Mouse (Mus musculus): ENCODE data around the gene Epha4.

Gene Epha4

GRCm38 (mm10) chr1:77446438-77446837 is 68.5 kb downstream of the Epha4 start:
- no peak for DNase-seq (ENCODE audit: inconsistent age in 2 of 2, low spot score in 1 of 2)

GRCm38 (mm10) chr1:77444648-77445047 is 70.2 kb downstream of the Epha4 start:
- no peak for DNase-seq (ENCODE audit: inconsistent age in 2 of 2, low spot score in 1 of 2)

GRCm38 (mm10) chr1:77441987-77442386 is 72.9 kb downstream of the Epha4 start:
- no peak for DNase-seq (ENCODE audit: inconsistent age in 2 of 2, low spot score in 1 of 2)

- DNase-seq (ENCODE audit: inconsistent age in 2 of 2, low spot score in 1 of 2): no peak
Observed at GRCm38 (mm10) chr1:77441401-77441800, 73.5 kb downstream of the Epha4 start.

GRCm38 (mm10) chr1:77440512-77440911 is 74.4 kb downstream of the Epha4 start:
- no peak for DNase-seq (ENCODE audit: inconsistent age in 2 of 2, low spot score in 1 of 2)

GRCm38 (mm10) chr1:77439383-77440074 is 75.4 kb downstream of the Epha4 start:
- no peak for DNase-seq (ENCODE audit: inconsistent age in 2 of 2, low spot score in 1 of 2)

GRCm38 (mm10) chr1:77438639-77439038 is 76.2 kb downstream of the Epha4 start:
- DNase-seq (ENCODE audit: inconsistent age in 2 of 2, low spot score in 1 of 2): no peak

GRCm38 (mm10) chr1:77437881-77438610 is 76.8 kb downstream of the Epha4 start:
- DNase-seq (ENCODE audit: inconsistent age in 2 of 2, low spot score in 1 of 2): no peak

- DNase-seq (ENCODE audit: inconsistent age in 2 of 2, low spot score in 1 of 2): no peak
Observed at GRCm38 (mm10) chr1:77435045-77435444, 79.8 kb downstream of the Epha4 start.

- DNase-seq (ENCODE audit: inconsistent age in 2 of 2, low spot score in 1 of 2): no peak
Observed at GRCm38 (mm10) chr1:77433148-77433547, 81.7 kb downstream of the Epha4 start.

- DNase-seq (ENCODE audit: inconsistent age in 2 of 2, low spot score in 1 of 2): no peak
Observed at GRCm38 (mm10) chr1:77432489-77432888, 82.4 kb downstream of the Epha4 start.

- no peak for DNase-seq (ENCODE audit: inconsistent age in 2 of 2, low spot score in 1 of 2)
Observed at GRCm38 (mm10) chr1:77429174-77429573, 85.7 kb downstream of the Epha4 start.

GRCm38 (mm10) chr1:77426956-77427355 is 87.9 kb downstream of the Epha4 start:
- no peak for DNase-seq (ENCODE audit: inconsistent age in 2 of 2, low spot score in 1 of 2)

GRCm38 (mm10) chr1:77425171-77425570 is 89.7 kb downstream of the Epha4 start:
- DNase-seq (ENCODE audit: inconsistent age in 2 of 2, low spot score in 1 of 2): no peak

- DNase-seq (ENCODE audit: inconsistent age in 2 of 2, low spot score in 1 of 2): no peak
Observed at GRCm38 (mm10) chr1:77421081-77421480, 93.8 kb downstream of the Epha4 start.

- no peak for DNase-seq (ENCODE audit: inconsistent age in 2 of 2, low spot score in 1 of 2)
Observed at GRCm38 (mm10) chr1:77420348-77420747, 94.5 kb downstream of the Epha4 start.

- no peak for DNase-seq (ENCODE audit: inconsistent age in 2 of 2, low spot score in 1 of 2)
Observed at GRCm38 (mm10) chr1:77416872-77417271, 98.0 kb downstream of the Epha4 start.

GRCm38 (mm10) chr1:77412871-77413669 is 101.8 kb downstream of the Epha4 start:
- no peak for DNase-seq (ENCODE audit: inconsistent age in 2 of 2, low spot score in 1 of 2)

GRCm38 (mm10) chr1:77412285-77412684 is 102.6 kb downstream of the Epha4 start:
- no peak for DNase-seq (ENCODE audit: inconsistent age in 2 of 2, low spot score in 1 of 2)

GRCm38 (mm10) chr1:77411222-77411621 is 103.7 kb downstream of the Epha4 start:
- no peak for DNase-seq (ENCODE audit: inconsistent age in 2 of 2, low spot score in 1 of 2)

- no peak for DNase-seq (ENCODE audit: inconsistent age in 2 of 2, low spot score in 1 of 2)
Observed at GRCm38 (mm10) chr1:77410716-77411115, 104.2 kb downstream of the Epha4 start.

GRCm38 (mm10) chr1:77410153-77410552 is 104.7 kb downstream of the Epha4 start:
- no peak for DNase-seq (ENCODE audit: inconsistent age in 2 of 2, low spot score in 1 of 2)

Measured in adrenal gland, adult (tissue).